Mouse (Mus musculus): Measurements from ENCODE around the gene Ptprr. TPM values are rescaled to one million over a fixed set of nuclear protein-coding genes. Genes with fewer than 3 reads are reported as not detected.

Gene Ptprr
- polyA plus RNA-seq (2015; fragmentation: Nextera tagmentation; extraction: Ambion mirVana) = 2.6 and 3.3 TPM in 2 replicates

DNA sequence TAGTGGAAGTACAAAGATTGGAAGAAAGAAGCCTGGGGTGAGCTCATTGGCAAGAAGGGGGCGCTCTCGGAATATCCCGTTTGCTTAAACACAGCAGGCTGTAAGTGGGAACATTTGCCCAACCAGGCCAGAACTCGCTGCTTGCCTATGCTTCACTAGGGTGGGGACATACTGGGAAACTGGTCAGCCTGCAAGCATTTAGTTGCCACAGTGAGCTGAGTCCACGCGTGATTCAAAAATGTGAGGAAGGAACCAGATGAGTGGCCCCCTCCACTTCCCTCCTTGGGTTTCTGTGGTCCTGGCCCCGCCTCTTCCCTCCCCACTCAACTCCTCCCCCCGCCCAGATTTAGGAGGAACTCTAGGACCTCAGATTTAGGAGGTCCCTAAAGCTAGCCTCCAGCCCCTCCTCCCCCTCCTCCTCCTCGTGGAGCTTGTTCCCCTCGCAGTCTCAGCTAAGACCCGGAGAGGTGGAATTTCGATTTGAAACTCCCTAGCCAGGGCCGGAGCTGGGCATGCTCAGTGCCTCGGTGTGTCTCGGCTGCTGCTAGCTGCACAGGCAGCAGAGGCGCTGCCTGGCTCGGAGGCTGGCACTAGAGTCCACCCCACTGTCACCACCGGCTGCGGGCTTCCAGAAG, at the start of gene Ptprr:
TSS of gene Ptprr (plus strand) at position 369 of the 635 bp plus-strand sequence.
- under 1% methylated on average over 19 of the region's 19 CpGs for WGBS

DNA sequence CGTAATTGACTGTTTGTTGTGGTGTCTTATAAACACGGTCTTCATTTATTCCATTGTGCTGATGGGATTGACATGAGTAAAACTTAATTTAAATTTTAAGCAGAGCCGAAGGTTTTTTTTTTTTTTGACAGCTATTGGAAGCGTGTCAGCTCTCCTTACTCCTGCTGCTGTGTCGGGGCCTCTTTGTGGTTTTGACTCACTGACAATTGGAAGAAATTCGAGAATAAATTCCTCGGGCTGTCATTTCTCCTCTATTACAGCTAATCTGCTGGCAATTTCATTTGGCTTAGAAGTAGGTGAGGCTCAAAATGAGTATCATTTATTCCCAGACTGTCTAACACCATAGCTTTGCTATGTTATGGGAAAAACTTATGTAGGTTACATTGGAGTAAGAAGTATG, 41.7 kb upstream of the Ptprr start:
- DNase-seq (ENCODE audit: low spot score) (no peak), ATAC-seq (no peak)
- H3K27me3 ChIP-seq (replicated peaks; ENCODE audit: insufficient read depth, low read length) = no peaks in the 10 kb centered on the region
- H3K27ac ChIP-seq (ENCODE audit: low read length) = no peak overlapping the region
- H3K4me2 ChIP-seq (replicated peaks; ENCODE audit: low read depth, low read length) = no peak overlapping the region
- H3K9me3 ChIP-seq (ENCODE audit: low read length) = no peaks in the 10 kb centered on the region
- no peak for TF ChIP-seq CTCF (IDR thresholded peaks at IDR 0.05)
- TF ChIP-seq EP300 (IDR thresholded peaks at IDR 0.05) = no peak
- no peaks in the 10 kb centered on the region for H3K36me3 ChIP-seq (ENCODE audit: insufficient read depth, low read length)
- WGBS = 72% methylated on average over 7 of the region's 7 CpGs
- no peak overlapping the region for H3K9ac ChIP-seq (replicated peaks; ENCODE audit: low read depth)
- H3K4me3 ChIP-seq (ENCODE audit: low read depth, low read length) = no peak overlapping the region
- H3K4me1 ChIP-seq (ENCODE audit: insufficient read depth, low read depth, low read length) = no peaks in the 10 kb centered on the region

More for the DNA sequence above, at the start of gene Ptprr:
- H3K36me3 ChIP-seq (ENCODE audit: insufficient read depth, low read length) = no peaks in the 10 kb centered on the region
- H3K9me3 ChIP-seq (ENCODE audit: low read length) = no peaks in the 10 kb centered on the region
- H3K9ac ChIP-seq (replicated peaks; ENCODE audit: low read depth) = no peak within 1 kb of the TSS
- peaks cover 3% of the 10 kb centered on the region; the same call in 1 of the 2 replicates for H3K27me3 ChIP-seq (replicated peaks; ENCODE audit: insufficient read depth, low read length)
- ATAC-seq = peak; percentile 49
- H3K4me2 ChIP-seq (replicated peaks; ENCODE audit: low read depth, low read length) = peak within 1 kb of the TSS; percentile 53
- peak; percentile 43 for TF ChIP-seq CTCF (IDR thresholded peaks at IDR 0.05)
- no peak for TF ChIP-seq EP300 (IDR thresholded peaks at IDR 0.05)
- H3K27ac ChIP-seq (ENCODE audit: low read length) = no peak within 1 kb of the TSS
- H3K4me3 ChIP-seq (ENCODE audit: low read depth, low read length) = peak within 1 kb of the TSS; percentile 17; the same call in 1 of the 2 replicates
- H3K4me1 ChIP-seq (ENCODE audit: insufficient read depth, low read depth, low read length) = peaks cover 5% of the 10 kb centered on the region; the same call in 1 of the 2 replicates
- peak; percentile 61 for DNase-seq (ENCODE audit: low spot score)

DNA sequence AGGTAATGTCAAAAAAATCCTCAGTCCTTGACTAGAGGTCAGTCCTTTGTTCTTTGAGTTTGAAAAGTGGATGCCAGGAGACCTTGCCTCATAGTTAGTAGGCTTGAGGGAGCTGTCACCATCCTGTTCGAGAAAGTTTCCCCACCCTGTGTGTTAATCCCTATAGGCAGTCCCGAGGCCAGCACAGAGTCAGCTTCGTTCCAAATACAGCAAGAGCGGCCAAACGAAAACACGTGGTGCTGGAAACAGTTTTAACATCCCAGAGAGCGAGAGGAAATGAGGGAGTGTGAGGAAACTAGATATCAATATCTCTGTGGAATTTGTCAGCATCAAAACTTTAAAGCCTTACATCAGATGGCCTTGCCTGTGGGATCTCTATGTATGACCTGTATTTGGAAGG, 39.0 kb upstream of the Ptprr start:
- Histone ChIP-seq H3K9ac (replicated peaks; ENCODE audit: low read depth) (no peak overlapping the region), H3K4me3 (ENCODE audit: low read depth, low read length) (no peak overlapping the region), H3K27ac (ENCODE audit: low read length) (no peak overlapping the region), H3K9me3 (ENCODE audit: low read length) (no peaks in the 10 kb centered on the region), H3K4me1 (ENCODE audit: insufficient read depth, low read depth, low read length) (no peaks in the 10 kb centered on the region), H3K4me2 (replicated peaks; ENCODE audit: low read depth, low read length) (no peak overlapping the region), H3K36me3 (ENCODE audit: insufficient read depth, low read length) (no peaks in the 10 kb centered on the region), H3K27me3 (replicated peaks; ENCODE audit: insufficient read depth, low read length) (no peaks in the 10 kb centered on the region)
- peak; percentile 29 for DNase-seq (ENCODE audit: low spot score)
- TF ChIP-seq EP300 (IDR thresholded peaks at IDR 0.05) (no peak), CTCF (IDR thresholded peaks at IDR 0.05) (no peak)
- peak; percentile 40; the same call in 1 of the 2 replicates for ATAC-seq
- WGBS = 39% methylated on average over 7 of the region's 7 CpGs

DNA sequence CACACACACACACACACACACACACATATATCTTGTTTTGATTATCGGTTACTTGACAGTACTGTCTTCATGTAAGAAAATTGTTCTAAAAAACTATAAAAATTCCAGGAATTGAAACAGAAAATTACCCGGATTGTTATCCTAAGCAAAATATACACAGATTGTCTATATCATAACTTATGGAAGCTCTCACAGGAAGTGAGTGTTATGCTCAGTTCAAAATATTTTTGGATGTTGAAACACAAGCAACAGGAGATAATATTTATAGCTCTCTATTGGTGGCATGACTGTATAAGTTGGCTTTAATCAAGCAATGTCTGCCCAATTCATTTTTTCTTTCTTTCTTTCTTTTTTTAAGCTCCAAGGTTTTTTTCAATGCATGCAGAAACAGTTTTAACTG, 38.0 kb upstream of the Ptprr start:
- no peak overlapping the region for H3K27ac ChIP-seq (ENCODE audit: low read length)
- WGBS = 32% methylated on average over 2 of the region's 2 CpGs
- no peak overlapping the region for H3K9ac ChIP-seq (replicated peaks; ENCODE audit: low read depth)
- TF ChIP-seq EP300 (IDR thresholded peaks at IDR 0.05) = no peak
- TF ChIP-seq CTCF (IDR thresholded peaks at IDR 0.05) = no peak
- H3K4me1 ChIP-seq (ENCODE audit: insufficient read depth, low read depth, low read length) = no peaks in the 10 kb centered on the region
- H3K4me2 ChIP-seq (replicated peaks; ENCODE audit: low read depth, low read length) = no peak overlapping the region
- no peaks in the 10 kb centered on the region for H3K27me3 ChIP-seq (replicated peaks; ENCODE audit: insufficient read depth, low read length)
- no peak for DNase-seq (ENCODE audit: low spot score)
- no peak for ATAC-seq
- no peak overlapping the region for H3K4me3 ChIP-seq (ENCODE audit: low read depth, low read length)
- H3K36me3 ChIP-seq (ENCODE audit: insufficient read depth, low read length) = no peaks in the 10 kb centered on the region
- H3K9me3 ChIP-seq (ENCODE audit: low read length) = no peaks in the 10 kb centered on the region

DNA sequence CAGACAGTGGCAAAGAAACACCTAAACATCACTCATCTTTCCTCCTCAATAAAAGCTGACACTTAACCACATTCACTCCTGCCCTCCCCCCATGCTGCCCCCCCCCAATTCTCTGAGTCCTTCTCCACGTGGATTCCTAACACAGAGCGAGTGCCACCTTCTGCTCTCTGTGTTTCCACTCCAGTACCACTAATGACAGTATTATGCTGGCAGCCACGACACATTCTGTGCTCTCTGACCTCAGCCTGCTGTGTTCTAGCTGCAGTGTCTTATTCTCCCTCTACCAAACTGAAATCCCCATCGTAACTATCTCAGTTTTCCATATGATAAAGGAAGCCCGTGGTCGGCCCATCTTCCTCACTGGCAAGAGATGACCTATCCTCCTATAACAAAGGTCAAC, 33.7 kb upstream of the Ptprr start:
- Histone ChIP-seq H3K4me2 (replicated peaks; ENCODE audit: low read depth, low read length) (no peak overlapping the region), H3K9ac (replicated peaks; ENCODE audit: low read depth) (no peak overlapping the region), H3K9me3 (ENCODE audit: low read length) (no peaks in the 10 kb centered on the region), H3K4me1 (ENCODE audit: insufficient read depth, low read depth, low read length) (no peaks in the 10 kb centered on the region), H3K27ac (ENCODE audit: low read length) (no peak overlapping the region), H3K36me3 (ENCODE audit: insufficient read depth, low read length) (no peaks in the 10 kb centered on the region), H3K27me3 (replicated peaks; ENCODE audit: insufficient read depth, low read length) (no peaks in the 10 kb centered on the region), H3K4me3 (ENCODE audit: low read depth, low read length) (no peak overlapping the region)
- ATAC-seq (no peak), DNase-seq (ENCODE audit: low spot score) (no peak)
- TF ChIP-seq EP300 (IDR thresholded peaks at IDR 0.05) = no peak
- no peak for TF ChIP-seq CTCF (IDR thresholded peaks at IDR 0.05)
- 65% methylated on average over 6 of the region's 6 CpGs for WGBS

DNA sequence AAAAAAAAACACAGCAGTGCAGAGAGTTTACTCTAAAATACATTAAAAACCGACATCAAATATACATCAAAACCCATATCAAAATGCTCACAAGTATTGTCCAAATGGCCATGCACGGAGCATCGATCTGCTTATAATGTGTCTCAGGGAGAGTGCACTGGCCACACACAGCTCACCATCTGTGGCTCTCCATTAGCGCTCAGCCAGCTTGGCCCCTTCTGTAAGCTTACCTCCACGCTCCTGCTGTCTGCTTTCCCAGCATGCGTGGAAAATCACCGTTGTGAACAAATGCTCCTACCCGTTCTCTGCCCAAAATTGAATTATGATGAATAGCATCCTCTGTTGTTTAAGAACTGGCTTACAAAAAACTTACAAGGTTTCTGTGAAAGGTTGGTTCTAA, 16.2 kb upstream of the Ptprr start:
- DNase-seq (ENCODE audit: low spot score) (no peak), ATAC-seq (no peak)
- no peak overlapping the region for H3K27ac ChIP-seq (ENCODE audit: low read length)
- H3K36me3 ChIP-seq (ENCODE audit: insufficient read depth, low read length) = no peaks in the 10 kb centered on the region
- no peak overlapping the region for H3K4me3 ChIP-seq (ENCODE audit: low read depth, low read length)
- no peaks in the 10 kb centered on the region for H3K27me3 ChIP-seq (replicated peaks; ENCODE audit: insufficient read depth, low read length)
- TF ChIP-seq EP300 (IDR thresholded peaks at IDR 0.05) = no peak
- TF ChIP-seq CTCF (IDR thresholded peaks at IDR 0.05) = no peak
- H3K4me2 ChIP-seq (replicated peaks; ENCODE audit: low read depth, low read length) = no peak overlapping the region
- no peak overlapping the region for H3K9ac ChIP-seq (replicated peaks; ENCODE audit: low read depth)
- no peaks in the 10 kb centered on the region for H3K4me1 ChIP-seq (ENCODE audit: insufficient read depth, low read depth, low read length)
- H3K9me3 ChIP-seq (ENCODE audit: low read length) = no peaks in the 10 kb centered on the region
- 78% methylated on average over 8 of the region's 8 CpGs for WGBS
